Mouse (Mus musculus) heart, embryonic 14.5 days (tissue): ENCODE results near the gene Rps28. TPM values are rescaled to one million over a fixed set of nuclear protein-coding genes. Genes with fewer than 3 reads are reported as not detected.
A peak's percentile ranks its signal among the peaks of the same experiment; 100 is the strongest.
"Not testable (repeated sequence)": the region's sequence is repeated elsewhere in the genome, so short reads cannot be mapped to it uniquely, and the experiment has no call there.

Experiments
- ATAC-seq: fragments of 200-750 bp; cut with Nextera tagmentation; 2 replicates; pipeline ENCODE4 v1.8.0; 2017; ENCODE audit warnings: low read depth, moderate TSS enrichment; ENCODE audit not compliant: insufficient number of reproducible peaks, insufficient read depth, low FRiP score
- H3K27ac ChIP-seq, 2 experiments: fragments of 200-500 bp in 1 of 2; fragments of 300-500 bp in 1 of 2; sonication (generic) in 1 of 2; replicated peaks in 1 of 2; 2 replicates each; pipeline ENCODE4 v1.5.1; 2012 to 2014; ENCODE audit warnings: low read depth in 2 of 2, low read length in 2 of 2, control low read depth in 1 of 2, mild to moderate bottlenecking in 1 of 2, mixed read lengths in 1 of 2; ENCODE audit not compliant: control insufficient read depth in 1 of 2, insufficient read depth in 1 of 2
- H3K27me3 ChIP-seq: fragments of 300-500 bp; sonication (generic); 2 replicates; pipeline ENCODE4 v1.6.1; 2014; ENCODE audit warnings: mild to moderate bottlenecking, low read length, control low read depth; ENCODE audit not compliant: control insufficient read depth, insufficient read depth
- H3K36me3 ChIP-seq: fragments of 300-500 bp; sonication (generic); 2 replicates; pipeline ENCODE4 v1.6.1; 2014; ENCODE audit warnings: mild to moderate bottlenecking, control low read depth, low read length, mixed read lengths; ENCODE audit not compliant: control insufficient read depth, insufficient read depth
- H3K4me1 ChIP-seq, 2 experiments: fragments of 200-500 bp in 1 of 2; fragments of 300-500 bp in 1 of 2; sonication (generic) in 1 of 2; 2 replicates each; pipeline ENCODE4 v1.6.1; 2012 to 2014; ENCODE audit warnings: low read length in 2 of 2, control low read depth in 1 of 2, mixed read lengths in 1 of 2; ENCODE audit not compliant: control insufficient read depth in 2 of 2, insufficient read depth in 2 of 2
- H3K4me2 ChIP-seq: fragments of 300-500 bp; sonication (generic); 2 replicates; pipeline ENCODE4 v1.6.1; 2014; ENCODE audit warnings: mild to moderate bottlenecking, low read length
- H3K4me3 ChIP-seq, 2 experiments: fragments of 200-500 bp in 1 of 2; fragments of 300-500 bp in 1 of 2; sonication (generic) in 1 of 2; 2 replicates each; pipeline ENCODE4 v1.5.1; 2012 to 2014; ENCODE audit warnings: low read length in 2 of 2, mild to moderate bottlenecking in 2 of 2, control low read depth in 1 of 2, low read depth in 1 of 2, moderate library complexity in 1 of 2; ENCODE audit not compliant: control insufficient read depth in 1 of 2, insufficient read depth in 1 of 2
- H3K9ac ChIP-seq: fragments of 300-500 bp; sonication (generic); 2 replicates; pipeline ENCODE4 v1.6.1; 2014; ENCODE audit warnings: mild to moderate bottlenecking, low read length
- H3K9me3 ChIP-seq: fragments of 300-500 bp; sonication (generic); 2 replicates; pipeline ENCODE4 v1.6.1; 2016; ENCODE audit warnings: low read length, control low read depth; ENCODE audit not compliant: control insufficient read depth
- WGBS: fragments of 180-500 bp; shearing (Covaris S2); extraction: QIAGEN DNeasy Blood & Tissue Kit; methylation state at CpG from one replicate; pipeline ENCODE4 v1.1.7; 2014; 5-methylcytosine and 5-hydroxymethylcytosine counted together
- polyA plus RNA-seq: library from polyadenylated mRNA; unstranded; fragments of >200 nt; fragmentation: Nextera tagmentation; extraction: Ambion mirVana; gene quantifications from 2 replicates; pipeline ENCODE4 v1.2.1, GENCODE M21; 2014

The Rps28 gene
- polyA plus RNA-seq, 1 experiment from 2014 or later = 768 TPM

- Histone ChIP-seq H3K36me3 (peaks cover 24% of the 10 kb centered on the region), H3K4me3 (peak within 1 kb of the TSS; percentile 63 to 89), H3K4me1 (peaks cover 3 to 4% of the 10 kb centered on the region in 2 experiments; a peak in 1 of 4 replicates), H3K4me2 (peak within 1 kb of the TSS; percentile 93), H3K9ac (peak within 1 kb of the TSS; percentile 81), H3K27ac (0 out of 4 replicates have a peak within 1 kb of the TSS, but pooled peaks of 1 of the 2 experiments have one; percentile 19), H3K9me3 (no peaks in the 10 kb centered on the region), H3K27me3 (no peaks in the 10 kb centered on the region)
- ATAC-seq = peak; percentile 82
- WGBS = under 1% methylated on average over 45 of the region's 45 CpGs
Observed at GRCm38 (mm10) chr17:33842966-33843795, 18.8 kb upstream of the Rps28 start, which contains the start of gene Cd320. Gene Cd320 (plus strand): TSS chr17:33843091.

- H3K4me2 ChIP-seq = peak overlapping the region; percentile 32; the same call in 1 of the 2 replicates
- H3K9me3 ChIP-seq = no peaks in the 10 kb centered on the region
- 87% methylated on average over 10 of the region's 10 CpGs for WGBS
- no peak overlapping the region for H3K9ac ChIP-seq
- no peak overlapping the region for H3K4me3 ChIP-seq
- no peaks in the 10 kb centered on the region for H3K27me3 ChIP-seq
- no peak for ATAC-seq
- H3K27ac ChIP-seq = peak overlapping the region in 1 of 2 experiments; percentile 64; a peak in 2 of 4 replicates
- H3K4me1 ChIP-seq = peaks cover 4 to 28% of the 10 kb centered on the region in 2 experiments
- H3K36me3 ChIP-seq = peaks cover 65% of the 10 kb centered on the region
Observed at GRCm38 (mm10) chr17:33829561-33829960, 5.2 kb upstream of the Rps28 start.

GRCm38 (mm10) chr17:33828892-33829291, 4.5 kb upstream of the Rps28 start:
- Histone ChIP-seq H3K9me3 (no peaks in the 10 kb centered on the region), H3K27me3 (no peaks in the 10 kb centered on the region), H3K4me3 (no peak overlapping the region), H3K4me2 (peak overlapping the region; percentile 32; the same call in 1 of the 2 replicates), H3K4me1 (peaks cover 4 to 28% of the 10 kb centered on the region in 2 experiments), H3K27ac (peak overlapping the region; percentile 30 to 64; a peak in 3 of 4 replicates), H3K9ac (no peak overlapping the region), H3K36me3 (peaks cover 58% of the 10 kb centered on the region)
- ATAC-seq = peak; percentile 41; the same call in 1 of the 2 replicates
- WGBS = 18% methylated on average over 2 of the region's 2 CpGs

GRCm38 (mm10) chr17:33826850-33827249, 2.5 kb upstream of the Rps28 start:
- H3K9ac ChIP-seq = no peak overlapping the region
- peaks cover 55% of the 10 kb centered on the region for H3K36me3 ChIP-seq
- no peaks in the 10 kb centered on the region for H3K27me3 ChIP-seq
- WGBS = 0% methylated on average over 3 of the region's 3 CpGs
- no peak overlapping the region for H3K4me3 ChIP-seq
- no peak overlapping the region for H3K4me2 ChIP-seq
- no peak for ATAC-seq
- peaks cover 4 to 34% of the 10 kb centered on the region in 2 experiments for H3K4me1 ChIP-seq
- no peak overlapping the region for H3K27ac ChIP-seq
- no peaks in the 10 kb centered on the region for H3K9me3 ChIP-seq

GRCm38 (mm10) chr17:33825462-33825861, 1.1 kb upstream of the Rps28 start:
- peak overlapping the region; percentile 76 for H3K4me2 ChIP-seq
- peak overlapping the region; percentile 87; the same call in 1 of the 2 replicates for H3K9ac ChIP-seq
- no peaks in the 10 kb centered on the region for H3K9me3 ChIP-seq
- H3K4me1 ChIP-seq = peaks cover 4 to 34% of the 10 kb centered on the region in 2 experiments
- peaks cover 57% of the 10 kb centered on the region for H3K36me3 ChIP-seq
- no peak for ATAC-seq
- no peaks in the 10 kb centered on the region for H3K27me3 ChIP-seq
- no peak overlapping the region for H3K27ac ChIP-seq
- 82% methylated on average over 8 of the region's 8 CpGs for WGBS
- peak overlapping the region in 1 of 2 experiments; percentile 62; a peak in 2 of 4 replicates for H3K4me3 ChIP-seq

- Histone ChIP-seq H3K4me2 (peak overlapping the region; percentile 76), H3K4me1 (peaks cover 4 to 34% of the 10 kb centered on the region in 2 experiments), H3K36me3 (peaks cover 57% of the 10 kb centered on the region), H3K27ac (peak overlapping the region; percentile 80 to 90; a peak in 3 of 4 replicates), H3K9ac (peak overlapping the region; percentile 87), H3K4me3 (peak overlapping the region; percentile 60 to 62)
- not testable (repeated sequence) for H3K27me3 ChIP-seq, H3K9me3 ChIP-seq, ATAC-seq
- WGBS = 7% methylated on average over 6 of the region's 6 CpGs
Observed at GRCm38 (mm10) chr17:33824997-33825330, 602 bp upstream of the Rps28 start.

GRCm38 (mm10) chr17:33823171-33823570, 1.2 kb downstream of the Rps28 start:
- H3K4me3 ChIP-seq = peak overlapping the region; percentile 60 to 62; a peak in 3 of 4 replicates
- ATAC-seq, H3K27me3 ChIP-seq, H3K9me3 ChIP-seq: not testable (repeated sequence)
- H3K36me3 ChIP-seq = peaks cover 66% of the 10 kb centered on the region
- H3K9ac ChIP-seq = peak overlapping the region; percentile 87
- peak overlapping the region; percentile 73 for H3K4me2 ChIP-seq
- peaks cover 2 to 22% of the 10 kb centered on the region in 2 experiments for H3K4me1 ChIP-seq
- 0 out of 4 replicates have a peak overlapping the region, but pooled peaks of 1 of the 2 experiments have one; percentile 14 for H3K27ac ChIP-seq
- WGBS = 74% methylated on average over 8 of the region's 8 CpGs
